Mouse (Mus musculus) liver, postnatal 0 days (tissue): ENCODE measurements around the gene Fam19a3. TPM values are rescaled to one million over a fixed set of nuclear protein-coding genes. Genes with fewer than 3 reads are reported as not detected.

ENCODE experiments used
- ATAC-seq: fragments of 200-750 bp; cut with Nextera tagmentation; 2 replicates; pipeline ENCODE4 v1.8.0; 2017; ENCODE audit warnings: mild to moderate bottlenecking, moderate library complexity
- DNase-seq: peaks from one replicate; pipeline ENCODE4 v3.0.0-alpha.2; 2016
- H3K27ac ChIP-seq: fragments of 300-500 bp; sonication (generic); 2 replicates; pipeline ENCODE4 v1.5.1; 2014; ENCODE audit warnings: antibody characterized with exemption, moderate library complexity, mild to moderate bottlenecking, low read depth
- H3K27me3 ChIP-seq: fragments of 300-500 bp; sonication (generic); 2 replicates; pipeline ENCODE4 v1.6.1; 2014; ENCODE audit warnings: low read length, control low read depth, mixed read lengths; ENCODE audit not compliant: insufficient read depth
- H3K36me3 ChIP-seq: fragments of 300-500 bp; sonication (generic); replicated peaks from 2 replicates; pipeline ENCODE4 v1.6.1; 2014; ENCODE audit warnings: mild to moderate bottlenecking, control low read depth, low read length, moderate library complexity, mixed read lengths; ENCODE audit not compliant: insufficient read depth
- H3K4me1 ChIP-seq: fragments of 300-500 bp; sonication (generic); 2 replicates; pipeline ENCODE4 v1.6.1; 2014; ENCODE audit warnings: antibody characterized with exemption, mild to moderate bottlenecking, control low read depth; ENCODE audit not compliant: insufficient read depth
- H3K4me2 ChIP-seq: fragments of 300-500 bp; sonication (generic); 2 replicates; pipeline ENCODE4 v1.6.1; 2014; ENCODE audit warnings: low read depth, mild to moderate bottlenecking, low read length, moderate library complexity, mixed read lengths
- H3K4me3 ChIP-seq: fragments of 300-500 bp; sonication (generic); 2 replicates; pipeline ENCODE4 v1.5.1; 2014; ENCODE audit warnings: low read depth, low read length
- H3K9ac ChIP-seq: fragments of 300-500 bp; sonication (generic); replicated peaks from 2 replicates; pipeline ENCODE4 v1.6.1; 2014; ENCODE audit warnings: mild to moderate bottlenecking, moderate library complexity
- H3K9me3 ChIP-seq: fragments of 300-500 bp; sonication (generic); 2 replicates; pipeline ENCODE4 v1.6.1; 2016; ENCODE audit warnings: mild to moderate bottlenecking, control low read depth, low read length, mixed read lengths
- CTCF ChIP-seq: sonication (generic); IDR thresholded peaks from 2 replicates; pipeline ENCODE4 v1.5.1; 2016; ENCODE audit warnings: antibody characterized with exemption, low read depth
- EP300 ChIP-seq: IDR thresholded peaks from 2 replicates; pipeline ENCODE4 v1.6.1; 2016; ENCODE audit warnings: antibody characterized with exemption, low read depth, mild to moderate bottlenecking
- WGBS: fragments of 180-500 bp; shearing (Covaris S2); extraction: QIAGEN DNeasy Blood & Tissue Kit; methylation state at CpG from one replicate; pipeline ENCODE4 v1.1.7; 2014; ENCODE audit not compliant: insufficient replicate concordance; 5-methylcytosine and 5-hydroxymethylcytosine counted together
- polyA plus RNA-seq: library from polyadenylated mRNA; unstranded; fragments of >200 nt; fragmentation: Nextera tagmentation; extraction: Ambion mirVana; gene quantifications from 2 replicates; pipeline ENCODE4 v1.2.1, GENCODE M21; 2015

Gene Fam19a3
- polyA plus RNA-seq, 1 experiment from 2014 or later = not detected

- H3K4me1 ChIP-seq = no peaks in the 10 kb centered on the region
- H3K27ac ChIP-seq = no peak overlapping the region
- 92% methylated on average over 10 of the region's 10 CpGs for WGBS
- H3K4me2 ChIP-seq = no peak overlapping the region
- H3K27me3 ChIP-seq = no peaks in the 10 kb centered on the region
- peaks cover 51% of the 10 kb centered on the region for H3K36me3 ChIP-seq
- TF ChIP-seq CTCF = no peak
- no peak for TF ChIP-seq EP300
- DNase-seq (no peak), ATAC-seq (no peak)
- H3K4me3 ChIP-seq = no peak overlapping the region
- no peak overlapping the region for H3K9ac ChIP-seq
- no peaks in the 10 kb centered on the region for H3K9me3 ChIP-seq
Observed at GRCm38 (mm10) chr3:104804312-104804711, 22.7 kb upstream of the Fam19a3 start.

- no peak for ATAC-seq
- H3K4me3 ChIP-seq = no peak overlapping the region
- no peak overlapping the region for H3K4me2 ChIP-seq
- WGBS = 90% methylated on average over 6 of the region's 6 CpGs
- no peaks in the 10 kb centered on the region for H3K27me3 ChIP-seq
- peaks cover 70% of the 10 kb centered on the region for H3K36me3 ChIP-seq
- TF ChIP-seq EP300 (no peak), CTCF (no peak)
- H3K27ac ChIP-seq = no peak overlapping the region
- no peaks in the 10 kb centered on the region for H3K4me1 ChIP-seq
- DNase-seq = no peak
- H3K9me3 ChIP-seq = no peaks in the 10 kb centered on the region
- H3K9ac ChIP-seq = no peak overlapping the region
Observed at GRCm38 (mm10) chr3:104801481-104801880, 19.8 kb upstream of the Fam19a3 start.

DNA sequence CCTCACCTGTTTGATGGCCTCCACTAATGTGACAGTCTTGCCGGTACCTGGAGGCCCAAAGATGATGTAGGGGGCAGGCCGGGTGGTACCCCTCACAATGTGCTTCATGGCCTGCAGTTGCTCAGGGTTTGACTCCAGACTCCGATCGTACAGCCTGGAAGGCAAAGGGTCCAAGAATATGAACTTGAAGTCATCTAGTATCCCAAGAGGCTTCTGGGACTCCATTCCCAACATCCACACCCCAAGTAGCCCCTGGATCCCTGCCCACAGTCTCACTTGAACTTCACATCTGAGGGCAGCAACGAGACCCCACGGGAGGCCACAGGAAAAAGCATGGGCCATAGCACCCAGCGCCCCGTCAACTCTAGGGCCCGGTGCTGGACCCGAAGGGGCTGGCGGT lies 19.0 kb upstream of the Fam19a3 start:
- no peak overlapping the region for H3K9ac ChIP-seq
- ATAC-seq (no peak), DNase-seq (no peak)
- H3K27me3 ChIP-seq = no peaks in the 10 kb centered on the region
- H3K36me3 ChIP-seq = peaks cover 74% of the 10 kb centered on the region
- WGBS = 87% methylated on average over 11 of the region's 11 CpGs
- no peak overlapping the region for H3K4me3 ChIP-seq
- no peaks in the 10 kb centered on the region for H3K4me1 ChIP-seq
- H3K4me2 ChIP-seq = no peak overlapping the region
- H3K9me3 ChIP-seq = no peaks in the 10 kb centered on the region
- H3K27ac ChIP-seq = no peak overlapping the region
- TF ChIP-seq EP300 (no peak), CTCF (no peak)

DNA sequence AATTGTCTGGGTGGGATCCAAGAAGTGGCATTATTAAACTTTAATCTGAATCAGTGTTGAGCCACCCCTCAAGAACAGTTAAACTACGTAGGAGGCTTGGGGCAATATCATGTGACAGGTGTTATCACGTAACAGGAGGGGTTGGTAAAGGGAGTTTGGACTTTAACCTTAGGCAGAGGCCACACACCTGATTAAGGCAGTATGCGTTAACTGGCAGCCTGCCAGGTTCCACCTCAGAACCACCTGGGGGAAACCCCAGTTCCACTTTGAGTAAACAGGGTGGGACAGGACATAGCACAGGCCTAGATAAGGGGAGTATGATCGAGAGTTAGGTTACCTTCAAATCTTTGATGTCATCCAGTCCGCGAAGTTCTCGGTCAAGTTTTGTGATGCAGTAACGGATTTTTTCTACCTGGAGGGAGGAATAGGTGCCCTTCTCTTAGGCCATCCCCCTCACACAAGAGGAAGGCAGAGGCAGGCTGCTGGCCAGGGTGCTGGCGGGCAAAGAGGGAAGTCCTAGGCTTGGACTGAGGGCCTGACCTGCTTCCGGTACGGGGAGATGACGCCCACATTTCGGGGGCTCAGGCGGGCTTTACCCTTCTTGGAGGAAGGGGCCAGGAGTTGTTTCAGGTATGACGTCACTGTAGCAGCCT lies 14.9 kb upstream of the Fam19a3 start:
- peaks cover 62% of the 10 kb centered on the region for H3K36me3 ChIP-seq

GRCm38 (mm10) chr3:104795661-104796340 lies 14.2 kb upstream of the Fam19a3 start:
- no peaks in the 10 kb centered on the region for H3K9me3 ChIP-seq
- H3K4me3 ChIP-seq = no peak overlapping the region
- H3K4me2 ChIP-seq = no peak overlapping the region
- H3K27ac ChIP-seq = peak overlapping the region; percentile 69
- DNase-seq (no peak), ATAC-seq (peak; percentile 1; the same call in 1 of the 2 replicates)
- peaks cover 32% of the 10 kb centered on the region for H3K4me1 ChIP-seq
- H3K9ac ChIP-seq = 0 out of 2 replicates have a peak overlapping the region, but pooled peaks have one; percentile 7
- no peak for TF ChIP-seq CTCF
- TF ChIP-seq EP300 = no peak
- no peaks in the 10 kb centered on the region for H3K27me3 ChIP-seq
- WGBS = 70% methylated on average over 15 of the region's 15 CpGs
- H3K36me3 ChIP-seq = peaks cover 55% of the 10 kb centered on the region

More for the DNA sequence above, 14.9 kb upstream of the Fam19a3 start:
- H3K9me3 ChIP-seq = no peaks in the 10 kb centered on the region
- ATAC-seq = peak; percentile 83
- peak; percentile 84 for DNase-seq
- H3K4me2 ChIP-seq = no peak overlapping the region
- peaks cover 28% of the 10 kb centered on the region for H3K4me1 ChIP-seq
- H3K27me3 ChIP-seq = no peaks in the 10 kb centered on the region
- H3K9ac ChIP-seq = no peak overlapping the region
- no peak overlapping the region for H3K4me3 ChIP-seq
- H3K27ac ChIP-seq = peak overlapping the region; percentile 75
- TF ChIP-seq EP300 (peak; percentile 74; the same call in 1 of the 2 replicates), CTCF (no peak)
- WGBS = 62% methylated on average over 15 of the region's 15 CpGs

DNA sequence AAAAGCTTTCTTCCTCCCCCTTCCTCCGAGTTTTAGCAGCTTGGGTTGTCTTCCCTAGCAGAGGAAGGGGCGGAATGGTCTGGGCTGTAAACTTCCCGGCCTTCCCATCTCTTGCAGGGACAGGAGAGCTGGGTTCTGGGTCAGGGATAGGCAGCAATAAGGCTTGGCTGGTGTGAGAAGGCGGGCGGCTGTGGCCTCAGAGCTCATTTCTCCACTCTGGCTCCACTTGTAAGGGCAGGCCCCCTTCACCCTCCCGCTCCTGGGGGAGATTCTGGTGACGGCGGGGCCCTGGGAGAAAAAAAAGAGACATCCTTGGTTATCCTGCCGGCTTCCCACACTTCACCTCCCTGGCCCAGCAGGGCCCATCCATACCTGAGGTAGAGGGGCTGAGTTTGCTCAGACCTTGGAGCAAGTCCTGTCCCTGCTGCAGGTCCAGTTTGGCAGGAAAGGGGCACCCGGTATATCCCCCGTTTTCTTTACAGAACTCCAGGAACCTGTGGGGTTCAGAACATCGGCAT lies 13.4 kb upstream of the Fam19a3 start:
- no peak for ATAC-seq
- Histone ChIP-seq H3K4me2 (no peak overlapping the region), H3K4me1 (peaks cover 37% of the 10 kb centered on the region), H3K27me3 (no peaks in the 10 kb centered on the region), H3K9me3 (no peaks in the 10 kb centered on the region), H3K9ac (no peak overlapping the region), H3K36me3 (peaks cover 47% of the 10 kb centered on the region), H3K4me3 (no peak overlapping the region), H3K27ac (peak overlapping the region; percentile 69)
- no peak for TF ChIP-seq CTCF
- no peak for TF ChIP-seq EP300
- DNase-seq = no peak
- 77% methylated on average over 12 of the region's 12 CpGs for WGBS
